Mouse (Mus musculus): ENCODE data around the gene Olfr93.

DNA sequence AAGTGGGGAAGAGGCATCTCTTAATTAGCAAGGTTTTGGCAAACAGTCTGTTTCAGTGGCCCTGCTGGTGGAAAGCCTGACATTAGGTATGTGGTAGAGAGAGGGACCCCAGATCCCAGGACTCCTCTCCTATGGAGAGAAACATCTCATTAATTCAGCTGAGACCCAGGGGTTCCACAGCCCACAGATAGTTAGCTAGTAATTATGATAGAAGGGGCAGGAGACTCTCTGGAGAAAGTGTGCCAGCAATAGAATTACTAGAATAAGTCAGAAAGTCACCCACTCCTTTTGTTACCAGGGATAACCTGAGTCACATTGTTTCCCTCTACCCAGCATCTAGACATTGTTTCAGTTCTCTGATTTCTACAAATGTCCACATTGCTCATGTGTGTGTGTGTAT lies at the start of gene Olfr93:
- TF ChIP-seq CTCF (conservative IDR thresholded peaks at IDR 0.05; ENCODE audit: low read length) (no peak), NANOG (IDR thresholded peaks at IDR 0.05; ENCODE audit: borderline replicate concordance, low read length) (no peak)

Data from E14TG2a.4 (cell line).